Mouse (Mus musculus): ENCODE measurements at regions not wholly inside any gene's neighbourhood (a gene's known extent, or its start where the extent isn't known, plus 50 kb on each side); places are given as distances from the start of the nearest gene placed in this dataset.

DNA sequence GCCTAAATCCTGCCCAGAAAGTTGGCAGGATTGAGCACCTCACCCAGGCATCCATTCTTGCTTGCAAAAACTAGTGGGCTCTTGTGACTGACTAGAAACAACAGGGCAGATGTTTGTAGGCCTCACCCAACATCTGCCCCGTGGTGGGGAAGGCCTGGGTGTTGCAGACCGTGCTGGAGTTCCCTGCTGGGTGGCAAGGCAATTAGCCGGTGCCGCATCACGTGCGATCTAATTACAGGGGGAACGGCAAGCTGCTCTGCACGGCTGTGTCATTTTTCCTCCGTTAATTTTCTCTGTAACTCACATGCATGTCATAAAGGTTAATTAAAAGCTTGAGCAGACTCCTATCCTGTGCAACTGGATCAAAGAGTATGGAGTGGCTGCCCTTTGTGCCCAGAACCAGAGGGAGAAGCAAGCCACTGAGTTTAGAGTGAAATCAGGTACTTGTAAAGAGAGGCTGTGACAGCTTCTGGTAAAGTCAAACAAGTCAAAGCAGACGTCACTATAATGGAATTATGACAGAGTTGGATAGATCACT is 143.5 kb downstream of the Ets2 start:
- in situ Hi-C loops (cut with MboI, MseI): no loop called here

DNA sequence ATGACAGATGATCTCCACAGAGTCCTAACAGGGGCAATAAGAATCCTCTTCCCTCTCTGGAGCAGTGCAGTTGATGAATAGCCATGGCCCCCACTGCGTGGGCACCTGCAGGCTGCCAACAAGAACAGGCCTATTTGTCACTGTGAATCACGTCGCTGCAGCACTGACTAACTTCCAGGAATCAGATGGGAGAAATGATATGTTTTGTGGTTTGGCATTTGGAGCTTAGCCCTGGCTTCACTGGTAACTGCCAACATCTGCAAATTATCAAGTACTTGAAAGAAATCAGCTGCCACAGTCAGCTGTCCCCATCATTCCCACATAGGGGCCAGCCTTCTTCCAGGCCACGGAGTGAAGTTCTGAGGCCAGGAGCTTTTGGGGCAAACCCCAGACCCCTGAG is 142.8 kb downstream of the Ets2 start:
- in situ Hi-C loops (cut with MboI, MseI): no loop called here

DNA sequence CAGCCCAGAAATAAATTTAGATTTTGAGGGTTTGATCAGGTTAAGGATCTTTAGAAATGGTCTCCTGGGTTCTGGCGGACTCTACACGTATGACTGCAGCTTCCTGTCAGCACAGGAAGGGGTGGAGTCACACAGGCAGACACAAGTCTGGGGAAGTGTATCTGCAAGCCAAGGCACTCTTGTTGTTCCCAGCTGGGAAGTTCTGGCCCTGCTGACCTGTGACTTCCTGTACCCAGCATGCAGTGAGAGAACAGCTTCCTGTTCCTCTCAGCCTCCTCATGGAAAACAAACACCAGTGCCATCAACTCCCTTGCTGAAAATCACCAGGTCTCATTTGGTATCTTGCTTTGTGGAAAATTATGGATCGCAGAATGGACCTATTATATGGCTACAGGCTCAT is 140.9 kb downstream of the Ets2 start:
- in situ Hi-C loops (cut with MboI, MseI): no loop called here

- in situ Hi-C loops (cut with MboI, MseI): no loop called here
These were observed 137.8 kb downstream of the Ets2 start for GRCm38 (mm10) chr16:95839512-95840253.

DNA sequence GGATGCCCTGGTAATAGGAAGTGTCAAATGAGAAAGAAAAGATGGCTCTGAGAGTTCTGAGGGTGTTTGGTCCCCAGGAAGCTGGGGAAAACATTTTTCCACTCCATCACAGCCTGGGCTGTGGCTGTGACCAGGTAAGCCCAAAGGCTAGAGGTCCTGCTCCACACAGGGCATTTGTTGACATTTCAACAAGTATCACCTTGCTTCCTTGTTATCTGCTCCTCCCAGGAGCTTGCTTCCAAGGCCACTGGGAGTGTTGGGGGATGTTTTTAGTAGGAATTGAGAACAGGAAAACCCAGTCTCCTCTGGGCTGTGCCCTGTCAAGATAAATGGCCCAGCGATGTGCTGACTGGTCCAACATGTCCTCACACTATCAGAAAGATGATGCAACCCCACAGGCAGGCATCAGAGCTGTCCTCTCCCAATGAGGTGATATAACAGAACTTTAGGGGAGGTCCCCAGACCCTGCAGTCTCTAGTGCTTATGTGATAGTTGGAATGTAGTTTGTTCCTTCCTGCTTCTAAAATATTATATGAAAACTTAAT is 137.1 kb downstream of the Ets2 start:
- in situ Hi-C loops (cut with MboI, MseI): no loop called here

DNA sequence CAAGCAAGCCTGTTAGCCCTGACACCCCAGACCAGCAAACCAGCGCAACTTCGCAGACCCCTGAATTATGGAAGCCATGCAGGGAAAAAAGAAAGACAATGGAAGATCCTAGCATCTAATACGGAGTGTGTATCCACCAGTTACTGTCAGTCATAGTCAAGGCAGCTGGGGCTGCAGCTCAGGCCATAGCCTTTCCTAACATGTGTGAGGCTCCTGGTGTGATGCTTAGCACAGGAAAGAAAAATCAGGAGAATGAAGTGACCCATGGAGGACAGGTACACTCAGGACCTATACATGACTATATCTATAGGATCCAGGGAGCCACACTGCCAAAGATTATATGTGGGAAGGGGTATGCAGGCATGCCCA is 136.6 kb downstream of the Ets2 start:
- in situ Hi-C loops (cut with MboI, MseI): no loop called here

GRCm38 (mm10) chr16:95837723-95838477 is 136.0 kb downstream of the Ets2 start:
- in situ Hi-C loops (cut with MboI, MseI): no loop called here

GRCm38 (mm10) chr16:95835941-95836340 is 134.1 kb downstream of the Ets2 start:
- in situ Hi-C loops (cut with MboI, MseI): no loop called here

DNA sequence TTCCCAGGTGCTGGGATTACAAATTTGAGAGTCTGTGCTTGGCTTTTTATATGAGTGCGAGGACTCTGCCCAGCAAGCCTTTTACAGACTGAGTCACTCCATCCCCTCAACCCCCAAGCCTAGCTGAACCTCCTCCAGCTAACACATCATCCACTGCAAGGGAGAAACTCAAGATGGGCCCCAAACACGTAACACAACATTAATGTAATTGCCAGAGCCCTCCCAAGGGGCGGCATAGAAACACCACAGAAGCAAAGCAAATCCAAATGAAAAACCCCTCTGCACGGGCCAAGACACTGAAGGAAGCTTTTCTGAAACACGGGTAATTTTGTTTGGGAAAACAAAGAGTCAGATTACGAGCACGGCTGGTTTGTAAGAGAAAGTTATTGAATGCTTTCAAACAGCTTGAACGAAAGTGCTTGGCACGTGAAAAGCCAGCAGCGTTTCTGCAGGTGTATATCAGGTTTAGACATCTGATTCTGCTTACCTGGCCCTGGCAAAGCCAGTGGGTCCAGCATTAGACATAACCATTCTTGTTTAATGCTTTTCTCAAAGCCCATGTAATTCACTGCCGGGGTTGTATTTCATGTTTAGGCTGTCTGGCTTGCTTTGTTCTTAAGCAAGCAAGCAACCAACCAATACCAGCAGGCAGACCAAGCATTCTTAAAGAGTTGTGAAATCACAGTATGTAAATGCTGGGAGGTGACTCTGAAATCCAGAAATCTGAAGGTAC is 132.8 kb downstream of the Ets2 start:
- in situ Hi-C loops (cut with MboI, MseI): no loop called here

DNA sequence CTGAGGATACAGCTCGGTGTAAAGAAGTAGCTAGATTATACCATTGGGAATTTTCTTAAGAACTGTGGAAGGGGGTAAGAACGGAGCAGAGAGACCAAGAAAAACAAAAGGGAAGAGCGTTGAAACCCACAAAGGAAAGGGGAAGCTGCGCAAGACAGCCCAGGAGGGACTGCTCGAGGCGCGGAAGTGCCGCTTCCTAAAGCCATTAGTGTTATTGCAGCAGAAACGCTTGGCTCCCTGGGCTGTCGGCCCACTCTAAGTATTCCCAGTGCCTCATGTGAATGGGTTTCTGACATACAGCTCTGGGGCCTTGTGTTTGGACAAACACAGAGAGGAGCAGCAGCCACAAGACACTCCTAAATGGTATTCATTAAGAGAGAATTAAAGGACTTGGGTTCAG is 131.6 kb downstream of the Ets2 start:
- in situ Hi-C loops (cut with MboI, MseI): no loop called here

DNA sequence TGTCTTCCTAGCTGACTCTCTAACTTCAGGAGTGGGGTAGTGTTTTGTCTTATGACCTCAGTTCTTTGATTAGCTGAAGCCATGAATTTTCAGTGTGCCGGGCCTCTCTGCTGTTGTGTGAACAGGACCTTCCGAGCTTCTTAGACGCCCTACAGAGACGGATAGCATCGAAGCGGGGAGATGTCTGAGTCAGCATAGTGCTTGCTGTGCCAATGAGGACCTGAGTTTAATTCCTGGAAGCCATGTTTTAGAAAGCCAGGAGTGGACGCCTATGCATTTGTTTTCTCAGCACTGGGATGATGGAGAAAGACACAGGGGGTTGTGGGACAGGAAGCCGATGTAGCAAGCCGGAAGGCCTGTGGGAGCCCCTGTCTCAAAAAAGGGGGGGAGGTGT is 130.5 kb downstream of the Ets2 start:
- in situ Hi-C loops (cut with MboI, MseI): no loop called here

- in situ Hi-C loops (cut with MboI, MseI): no loop called here
These were observed 129.9 kb downstream of the Ets2 start for GRCm38 (mm10) chr16:95831566-95832345.

DNA sequence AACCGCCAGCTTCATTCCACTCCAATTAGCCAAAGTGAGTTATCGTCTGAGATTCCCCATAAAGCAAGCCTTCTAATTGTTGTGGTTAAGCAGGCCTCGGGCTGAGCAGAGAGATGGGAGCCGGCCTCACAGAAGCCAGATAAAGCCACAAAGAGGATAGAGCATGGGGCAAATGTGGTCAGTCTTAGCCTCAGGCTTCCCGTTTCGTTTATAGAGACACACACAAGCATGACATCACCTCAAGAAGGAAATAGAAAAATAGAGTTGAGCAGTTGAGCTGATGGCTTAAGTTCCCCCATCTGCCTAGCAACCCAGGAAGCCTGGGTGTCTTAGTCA is 125.5 kb downstream of the Ets2 start:
- in situ Hi-C loops (cut with MboI, MseI): loop anchor here (5.0 kb wide), 1 partner anchor 75 kb away; no protein-coding TSS in a partner anchor

- in situ Hi-C loops (cut with MboI, MseI): loop anchor here (5.0 kb wide), 1 partner anchor 75 kb away; no protein-coding TSS in a partner anchor
These were observed 125.0 kb downstream of the Ets2 start for GRCm38 (mm10) chr16:95826681-95827401.

- in situ Hi-C loops (cut with MboI, MseI): loop anchor here (5.0 kb wide), 1 partner anchor 77 kb away; no protein-coding TSS in a partner anchor
These were observed 123.8 kb downstream of the Ets2 start for GRCm38 (mm10) chr16:95825723-95826122.

DNA sequence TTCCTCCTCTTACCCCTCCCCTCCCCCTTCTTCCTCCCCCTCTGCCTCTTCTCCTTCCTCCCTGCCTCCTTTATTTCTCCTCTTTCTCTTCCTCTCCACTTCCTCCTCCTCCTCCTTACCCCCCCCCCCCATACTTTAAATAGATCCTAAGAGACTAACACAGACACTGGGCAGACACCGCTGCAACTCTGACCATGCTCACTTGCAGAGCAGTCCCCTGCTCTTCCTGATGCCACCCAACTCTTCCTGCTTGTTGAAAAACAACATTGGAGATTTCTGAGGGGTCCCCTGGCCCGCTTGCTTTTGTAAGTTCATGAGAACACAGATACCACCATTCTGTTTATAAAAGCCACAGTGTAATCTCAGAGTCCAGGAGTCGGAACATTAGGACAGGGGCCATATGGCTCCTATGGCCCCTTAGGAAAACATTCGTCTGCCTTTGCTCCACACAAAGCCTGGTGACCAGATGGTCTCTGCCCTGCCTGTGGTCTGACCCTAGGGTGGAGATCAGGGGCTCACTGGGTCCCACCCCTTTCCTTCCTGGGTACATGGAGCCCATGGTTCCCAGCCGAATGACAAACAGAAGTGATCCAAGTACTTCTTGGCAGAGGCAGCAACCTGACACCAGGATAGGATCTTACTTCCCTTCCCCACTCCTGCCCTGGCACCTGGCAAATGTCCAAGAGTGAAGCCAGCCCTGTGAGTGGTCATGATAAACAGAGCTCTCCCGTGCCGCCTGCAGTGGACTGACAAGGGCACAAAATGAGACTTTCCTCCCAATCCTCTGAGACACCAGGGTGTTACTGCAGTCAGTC is 123.1 kb downstream of the Ets2 start:
- in situ Hi-C loops (cut with MboI, MseI): loop anchor here (5.0 kb wide), 1 partner anchor 77 kb away; no protein-coding TSS in a partner anchor

DNA sequence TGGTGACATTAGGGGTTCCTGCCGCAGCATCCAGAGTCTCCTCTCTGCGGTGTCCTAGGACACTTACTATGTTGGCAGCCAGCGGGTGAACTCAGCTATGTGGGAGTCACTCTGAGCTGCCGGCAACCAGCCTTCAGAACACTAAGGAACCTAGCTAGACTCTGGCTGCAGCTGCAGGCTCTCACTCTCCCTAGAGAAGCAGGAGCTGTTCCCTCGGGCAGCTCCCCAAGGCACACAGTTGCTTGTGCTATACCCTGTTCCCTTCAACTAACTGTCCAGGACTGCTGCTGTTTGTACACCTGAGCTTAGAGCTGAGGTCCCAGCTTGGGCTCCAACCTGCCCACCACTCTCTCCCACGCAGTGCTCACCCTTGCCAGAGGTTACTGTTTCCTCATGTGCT is 121.9 kb downstream of the Ets2 start:
- in situ Hi-C loops (cut with MboI, MseI): no loop called here

DNA sequence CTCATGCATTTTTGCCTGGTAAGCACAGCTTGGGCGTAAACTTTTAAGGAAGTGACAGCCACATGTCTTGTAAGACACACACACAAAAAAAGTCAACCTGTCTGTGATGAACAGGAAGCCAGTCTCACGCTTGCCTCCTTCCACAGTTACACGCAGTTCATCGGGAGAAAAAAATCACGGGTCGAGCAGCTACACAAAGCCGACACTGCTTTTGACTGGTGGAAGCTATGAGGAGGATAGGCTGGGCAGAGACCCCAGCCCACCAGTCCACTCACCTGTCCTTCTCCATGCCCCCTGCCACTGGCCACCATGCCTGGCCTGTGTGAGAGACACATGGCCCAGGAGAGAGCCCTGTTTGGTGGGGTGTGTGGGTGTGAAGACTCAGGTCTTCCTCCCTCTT is 119.2 kb downstream of the Ets2 start:
- in situ Hi-C loops (cut with MboI, MseI): no loop called here

DNA sequence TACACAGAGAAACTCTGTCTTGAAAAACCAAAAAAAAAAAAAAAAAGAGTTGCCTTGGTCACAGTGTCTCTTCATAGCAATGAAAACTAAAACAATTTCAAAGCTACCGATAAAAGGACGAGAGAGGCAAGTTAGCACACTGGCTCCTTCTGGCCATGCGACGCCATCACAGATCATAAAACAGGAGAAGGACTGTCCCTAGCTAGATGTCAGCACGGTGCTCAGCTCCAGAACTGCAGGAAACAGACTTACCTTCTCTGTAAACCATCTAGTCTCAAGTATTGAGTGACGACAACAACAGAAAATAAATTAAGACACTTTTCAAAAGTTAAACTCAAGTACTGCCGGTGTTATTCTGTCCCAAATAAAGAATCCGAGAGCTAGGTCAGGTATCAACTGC is 118.7 kb downstream of the Ets2 start:
- in situ Hi-C loops (cut with MboI, MseI): no loop called here

GRCm38 (mm10) chr16:95820013-95820412 is 118.1 kb downstream of the Ets2 start:
- in situ Hi-C loops (cut with MboI, MseI): no loop called here

Measured in T-helper 1 cell (primary cell).